Mouse (Mus musculus) myocyte (in vitro differentiated cells): ENCODE measurements at regions not wholly inside any gene's neighbourhood (a gene's known extent, or its start where the extent isn't known, plus 50 kb on each side); places are given as distances from the start of the nearest gene placed in this dataset.

ENCODE experiments used
- H3K27me3 ChIP-seq: one replicate; pipeline ENCODE4 v1.6.1; 2011; ENCODE audit not compliant: control insufficient read depth, insufficient read depth, insufficient read length
- H3K36me3 ChIP-seq: one replicate; pipeline ENCODE4 v1.6.1; 2011; ENCODE audit not compliant: control insufficient read depth, insufficient read depth
- H3K4me2 ChIP-seq: one replicate; pipeline ENCODE4 v1.6.1; 2011; ENCODE audit warnings: low read depth, control low read depth
- H3K4me3 ChIP-seq: one replicate; pipeline ENCODE4 v1.5.1; 2011; ENCODE audit warnings: mild to moderate bottlenecking, control low read depth, moderate library complexity
- H3K79me2 ChIP-seq: one replicate; pipeline ENCODE4 v1.6.1; 2011; ENCODE audit not compliant: control insufficient read depth, insufficient read depth
- H3ac ChIP-seq: one replicate; pipeline ENCODE4 v1.6.1; 2011; ENCODE audit not compliant: control insufficient read depth, insufficient read length
- CEBPB ChIP-seq: IDR thresholded peaks from 2 replicates; pipeline ENCODE4 v1.6.1; 2011; ENCODE audit warnings: mild to moderate bottlenecking, moderate library complexity; ENCODE audit not compliant: poor library complexity, insufficient read depth, severe bottlenecking
- E2F4 ChIP-seq: IDR thresholded peaks from one replicate; pipeline ENCODE4 v1.6.1; 2011; ENCODE audit warnings: mild to moderate bottlenecking, control low read depth, moderate library complexity; ENCODE audit not compliant: insufficient read depth
- MAX ChIP-seq: IDR thresholded peaks from one replicate; pipeline ENCODE4 v1.6.1; 2011; ENCODE audit warnings: low read depth, mild to moderate bottlenecking, control low read depth
- MYOD1 ChIP-seq, 3 experiments: IDR thresholded peaks; one replicate each; pipeline ENCODE4 v1.6.1; 2011; ENCODE audit warnings: control low read depth in 2 of 3, low read depth in 2 of 3, mild to moderate bottlenecking in 2 of 3, moderate library complexity in 1 of 3; ENCODE audit not compliant: insufficient read length in 2 of 3, control insufficient read depth in 1 of 3
- MYOG ChIP-seq, 3 experiments: IDR thresholded peaks; one replicate each; pipeline ENCODE4 v1.6.1; 2011; ENCODE audit warnings: control low read depth in 2 of 3, low read depth in 2 of 3, mild to moderate bottlenecking in 2 of 3; ENCODE audit not compliant: insufficient read length in 2 of 3, control insufficient read depth in 1 of 3, insufficient read depth in 1 of 3
- POLR2A ChIP-seq: IDR thresholded peaks from one replicate; pipeline ENCODE4 v1.6.1; 2011; ENCODE audit warnings: low read depth, mild to moderate bottlenecking, control low read depth, moderate library complexity; ENCODE audit not compliant: insufficient read length
- POLR2AphosphoS2 ChIP-seq: IDR thresholded peaks from one replicate; pipeline ENCODE4 v1.6.1; 2011; ENCODE audit warnings: low read depth, control low read depth; ENCODE audit not compliant: insufficient read length
- REST ChIP-seq: IDR thresholded peaks from one replicate; pipeline ENCODE4 v1.6.1; 2011; ENCODE audit warnings: mild to moderate bottlenecking, control low read depth, moderate library complexity; ENCODE audit not compliant: insufficient read depth, insufficient read length
- SRF ChIP-seq: IDR thresholded peaks from one replicate; pipeline ENCODE4 v1.6.1; 2011; ENCODE audit warnings: low read depth; ENCODE audit not compliant: control insufficient read depth, insufficient read length
- TCF12 ChIP-seq: IDR thresholded peaks from one replicate; pipeline ENCODE4 v1.6.1; 2011; ENCODE audit warnings: mild to moderate bottlenecking, control low read depth; ENCODE audit not compliant: poor library complexity, insufficient read depth, severe bottlenecking
- TCF3 ChIP-seq: IDR thresholded peaks from one replicate; pipeline ENCODE4 v1.6.1; 2011; ENCODE audit warnings: low read depth, control low read depth; ENCODE audit not compliant: insufficient read length
- USF1 ChIP-seq: IDR thresholded peaks from one replicate; pipeline ENCODE4 v1.6.1; 2011; ENCODE audit warnings: low read depth, mild to moderate bottlenecking, control low read depth, moderate library complexity

GRCm38 (mm10) chr10:6026317-6026716 is 104.1 kb upstream of the Rgs17 start:
- no peaks in the 10 kb centered on the region for H3K36me3 ChIP-seq
- H3K4me2 ChIP-seq = no peak overlapping the region
- H3ac ChIP-seq = no peak overlapping the region
- H3K27me3 ChIP-seq = no peaks in the 10 kb centered on the region
- no peaks in the 10 kb centered on the region for H3K79me2 ChIP-seq
- no peak for TF ChIP-seq CEBPB
- TF ChIP-seq USF1 = no peak
- TF ChIP-seq MAX = no peak
- TF ChIP-seq MYOG (IDR thresholded peaks at IDR 0.05; ENCODE audit: control insufficient read depth in 1 of 3, insufficient read depth in 1 of 3, insufficient read length in 2 of 3, low read depth in 2 of 3) = no peak
- no peak for TF ChIP-seq POLR2A
- TF ChIP-seq MYOD1 (IDR thresholded peaks at IDR 0.05; ENCODE audit: control insufficient read depth in 1 of 3, insufficient read length in 2 of 3, low read depth in 2 of 3) = no peak
- TF ChIP-seq E2F4 = no peak
- TF ChIP-seq TCF12 = no peak
- TF ChIP-seq SRF = no peak
- no peak for TF ChIP-seq REST
- no peak for TF ChIP-seq POLR2AphosphoS2
- no peak for TF ChIP-seq TCF3
- H3K4me3 ChIP-seq = no peak overlapping the region

- H3K4me3 ChIP-seq = no peak overlapping the region
- TF ChIP-seq POLR2AphosphoS2 (no peak), USF1 (no peak), TCF3 (no peak), MAX (no peak), CEBPB (no peak), E2F4 (no peak), POLR2A (no peak), SRF (no peak), MYOD1 (IDR thresholded peaks at IDR 0.05; ENCODE audit: control insufficient read depth in 1 of 3, insufficient read length in 2 of 3, low read depth in 2 of 3) (no peak), REST (no peak), TCF12 (no peak), MYOG (IDR thresholded peaks at IDR 0.05; ENCODE audit: control insufficient read depth in 1 of 3, insufficient read depth in 1 of 3, insufficient read length in 2 of 3, low read depth in 2 of 3) (no peak)
Observed at GRCm38 (mm10) chr10:6022609-6023283, 100.5 kb upstream of the Rgs17 start.

GRCm38 (mm10) chr10:6020944-6021684 is 98.9 kb upstream of the Rgs17 start:
- no peak overlapping the region for H3K4me3 ChIP-seq
- H3K36me3 ChIP-seq = no peaks in the 10 kb centered on the region
- no peaks in the 10 kb centered on the region for H3K79me2 ChIP-seq
- H3ac ChIP-seq = no peak overlapping the region
- H3K4me2 ChIP-seq = no peak overlapping the region
- H3K27me3 ChIP-seq = no peaks in the 10 kb centered on the region
- no peak for TF ChIP-seq MAX
- no peak for TF ChIP-seq SRF
- no peak for TF ChIP-seq MYOD1 (IDR thresholded peaks at IDR 0.05; ENCODE audit: control insufficient read depth in 1 of 3, insufficient read length in 2 of 3, low read depth in 2 of 3)
- TF ChIP-seq TCF3 = no peak
- TF ChIP-seq POLR2A = no peak
- no peak for TF ChIP-seq REST
- TF ChIP-seq USF1 = no peak

More at GRCm38 (mm10) chr10:6022609-6023283, 100.5 kb upstream of the Rgs17 start:
- Histone ChIP-seq H3K4me2 (no peak overlapping the region), H3ac (no peak overlapping the region), H3K79me2 (no peaks in the 10 kb centered on the region), H3K36me3 (no peaks in the 10 kb centered on the region), H3K27me3 (no peaks in the 10 kb centered on the region)

- Histone ChIP-seq H3K4me2 (no peak overlapping the region), H3ac (no peak overlapping the region), H3K79me2 (no peaks in the 10 kb centered on the region), H3K36me3 (no peaks in the 10 kb centered on the region), H3K4me3 (no peak overlapping the region), H3K27me3 (no peaks in the 10 kb centered on the region)
- no peak for TF ChIP-seq MAX
- TF ChIP-seq E2F4 = no peak
- no peak for TF ChIP-seq MYOG (IDR thresholded peaks at IDR 0.05; ENCODE audit: control insufficient read depth in 1 of 3, insufficient read depth in 1 of 3, insufficient read length in 2 of 3, low read depth in 2 of 3)
- TF ChIP-seq POLR2AphosphoS2 = no peak
- no peak for TF ChIP-seq MYOD1 (IDR thresholded peaks at IDR 0.05; ENCODE audit: control insufficient read depth in 1 of 3, insufficient read length in 2 of 3, low read depth in 2 of 3)
- TF ChIP-seq TCF3 = no peak
- no peak for TF ChIP-seq SRF
- no peak for TF ChIP-seq USF1
- TF ChIP-seq TCF12 = no peak
- no peak for TF ChIP-seq CEBPB
- TF ChIP-seq REST = no peak
- TF ChIP-seq POLR2A = no peak
Observed at GRCm38 (mm10) chr10:6013743-6014142, 91.5 kb upstream of the Rgs17 start.
